In genomic region chr9:54642556-54642955, GRCm38 (mm10) we compare ENCODE assay signal across 15 mouse cellular contexts. TPM values are rescaled to one million over a fixed set of nuclear protein-coding genes. Genes with fewer than 3 reads are reported as not detected.
DNase-seq lines count a peak whose midpoint lies in the region; ATAC-seq and TF ChIP-seq lines count a peak whose summit lies in the region.
"Had no signal": no experiment of that assay in that cellular context is flagged by ENCODE, and none has a peak within 500 bp of the region (broad histone marks: within the 10 kb centered on the region; RNA-seq: fewer than 3 reads in every experiment).

No protein-coding gene starts in this region.

- 70% methylated on average over 4 of the region's 4 CpGs for WGBS in heart, embryonic 12.5 days
- 91% methylated on average over 4 of the region's 4 CpGs for WGBS in forebrain, embryonic 16.5 days

- H3K9me3 ChIP-seq in MEL (replicated peaks; ENCODE audit: insufficient read depth, low read length) = no peaks in the 10 kb centered on the region
- no peaks in the 10 kb centered on the region for H3K9me3 ChIP-seq in heart, embryonic 12.5 days (replicated peaks)
- H3K9me3 ChIP-seq in forebrain, embryonic 16.5 days (ENCODE audit: control insufficient read depth, low read length) = no peaks in the 10 kb centered on the region
- H3K9me3 ChIP-seq: hindbrain, embryonic 13.5 days; limb, embryonic 12.5 days; neural tube, embryonic 12.5 days had no signal

- TF ChIP-seq RAD21 in MEL (IDR thresholded peaks at IDR 0.05; ENCODE audit: low read depth, low read length) = no peak

- H3K4me3 ChIP-seq in C2C12 (ENCODE audit: insufficient read depth, poor library complexity, severe bottlenecking) (no peak overlapping the region), MEL (ENCODE audit: control insufficient read depth in 1 of 2, insufficient read depth in 1 of 2, low read depth in 2 of 2, low read length in 2 of 2) (peak overlapping the region; percentile 31 to 43)
- H3K4me3 ChIP-seq in heart, embryonic 12.5 days = no peak overlapping the region
- H3K4me3 ChIP-seq in forebrain, embryonic 16.5 days (replicated peaks; ENCODE audit: low read length) = no peak overlapping the region
- H3K4me3 ChIP-seq: hindbrain, embryonic 13.5 days; limb, embryonic 12.5 days; neural tube, embryonic 12.5 days had no signal

- no peak overlapping the region for H3K4me2 ChIP-seq in heart, embryonic 12.5 days
- H3K4me2 ChIP-seq in forebrain, embryonic 16.5 days (ENCODE audit: low read length) = no peak overlapping the region
- H3K4me2 ChIP-seq: hindbrain, embryonic 13.5 days; limb, embryonic 12.5 days; neural tube, embryonic 12.5 days had no signal

- H3K36me3 ChIP-seq in C2C12 (ENCODE audit: control insufficient read depth, insufficient read depth) = no peaks in the 10 kb centered on the region
- H3K36me3 ChIP-seq in MEL (ENCODE audit: control insufficient read depth in 1 of 2, insufficient read depth in 2 of 2, low read length in 2 of 2) = peaks cover 0 to 16% of the 10 kb centered on the region in 2 experiments; a peak in 2 of 4 replicates
- no peaks in the 10 kb centered on the region for H3K36me3 ChIP-seq in heart, embryonic 12.5 days
- no peaks in the 10 kb centered on the region for H3K36me3 ChIP-seq in forebrain, embryonic 16.5 days (ENCODE audit: control insufficient read depth, insufficient read depth)
- H3K36me3 ChIP-seq: hindbrain, embryonic 13.5 days; limb, embryonic 12.5 days; neural tube, embryonic 12.5 days had no signal

- H3K27me3 ChIP-seq in C2C12 (ENCODE audit: control insufficient read depth, insufficient read depth, insufficient read length) = no peaks in the 10 kb centered on the region
- H3K27me3 ChIP-seq in MEL (ENCODE audit: control insufficient read depth in 1 of 2, insufficient read depth in 2 of 2, low read length in 2 of 2) = no peaks in the 10 kb centered on the region
- H3K27me3 ChIP-seq in heart, embryonic 12.5 days (replicated peaks) = 0 out of 2 replicates have a peak, but pooled peaks cover 3% of the 10 kb centered on the region
- no peaks in the 10 kb centered on the region for H3K27me3 ChIP-seq in forebrain, embryonic 16.5 days (replicated peaks; ENCODE audit: control insufficient read depth, insufficient read depth, low read length)
- H3K27me3 ChIP-seq: hindbrain, embryonic 13.5 days; limb, embryonic 12.5 days; neural tube, embryonic 12.5 days had no signal

- peaks cover 34% of the 10 kb centered on the region for H3K79me3 ChIP-seq in C2C12 (ENCODE audit: low read depth)

- DNase-seq in MEL (ENCODE audit: low read depth, low spot score) = peak; percentile 87
- DNase-seq in thymus, postnatal 0 days (ENCODE audit: low spot score) = peak; percentile 29
- DNase-seq in kidney, postnatal 14 days = no peak
- DNase-seq: cerebellum, adult 9-11 months; forebrain, postnatal 0 days; gastrocnemius, postnatal 14 days; kidney, adult 2 months; liver, postnatal 0 days had no signal

- TF ChIP-seq POLR2A in MEL (IDR thresholded peaks at IDR 0.05; ENCODE audit: control insufficient read depth in 1 of 2, insufficient read depth in 1 of 2, low read depth in 1 of 2, low read length in 2 of 2, poor library complexity in 1 of 2) = peak in 1 of 2 experiments; percentile 40; a peak in 1 of 4 replicates

- TF ChIP-seq CTCF in C2C12 (IDR thresholded peaks at IDR 0.05; ENCODE audit: control insufficient read depth, insufficient read depth, insufficient read length) (no peak), MEL (IDR thresholded peaks at IDR 0.05 in 2 of 3, conservative IDR thresholded peaks at IDR 0.05 in 1 of 3; ENCODE audit: control insufficient read depth in 1 of 3, insufficient read depth in 1 of 3, low read depth in 2 of 3, low read length in 3 of 3, poor library complexity in 1 of 3, severe bottlenecking in 1 of 3) (no peak)

- no peak overlapping the region for H3ac ChIP-seq in C2C12 (ENCODE audit: control insufficient read depth, insufficient read length, low read depth)

- H3K4me1 ChIP-seq in MEL (ENCODE audit: control insufficient read depth in 1 of 2, insufficient read depth in 2 of 2, low read length in 2 of 2) = peaks cover 7 to 13% of the 10 kb centered on the region in 2 experiments
- H3K4me1 ChIP-seq in heart, embryonic 12.5 days (replicated peaks) = 0 out of 2 replicates have a peak, but pooled peaks cover 4% of the 10 kb centered on the region
- no peaks in the 10 kb centered on the region for H3K4me1 ChIP-seq in forebrain, embryonic 16.5 days (replicated peaks; ENCODE audit: control insufficient read depth, insufficient read depth, low read length)
- H3K4me1 ChIP-seq: limb, embryonic 12.5 days; neural tube, embryonic 12.5 days had no signal

- peak overlapping the region; percentile 54 for H3K27ac ChIP-seq in MEL (ENCODE audit: control insufficient read depth, low read depth, low read length)
- no peak overlapping the region for H3K27ac ChIP-seq in heart, embryonic 12.5 days (ENCODE audit: poor library complexity, severe bottlenecking)
- no peak overlapping the region for H3K27ac ChIP-seq in forebrain, embryonic 16.5 days (ENCODE audit: low read length)
- H3K27ac ChIP-seq: hindbrain, embryonic 13.5 days; limb, embryonic 12.5 days; neural tube, embryonic 12.5 days had no signal

- peak; percentile 54 for ATAC-seq in megakaryocyte progenitor cell, adult 5-6 weeks (replicated peaks; ENCODE audit: poor library complexity)
- ATAC-seq in heart, embryonic 12.5 days (ENCODE audit: insufficient number of reproducible peaks, low FRiP score) = no peak
- ATAC-seq in forebrain, embryonic 16.5 days = no peak
- ATAC-seq: forebrain, postnatal 0 days; liver, postnatal 0 days had no signal

- TF ChIP-seq EP300 in MEL (IDR thresholded peaks at IDR 0.05; ENCODE audit: low read depth in 1 of 2, low read length in 2 of 2) = peak; percentile 41 to 60; a peak in 3 of 4 replicates

- peak overlapping the region; percentile 1; the same call in 1 of the 2 replicates for H3K9ac ChIP-seq in MEL (ENCODE audit: control insufficient read depth, low read depth, low read length, poor library complexity, severe bottlenecking)
- H3K9ac ChIP-seq in heart, embryonic 12.5 days = no peak overlapping the region
- H3K9ac ChIP-seq in forebrain, embryonic 16.5 days (replicated peaks; ENCODE audit: low read depth, low read length) = no peak overlapping the region
- H3K9ac ChIP-seq: forebrain, postnatal 0 days; hindbrain, embryonic 13.5 days; limb, embryonic 12.5 days; liver, postnatal 0 days; neural tube, embryonic 12.5 days had no signal

- H3K79me2 ChIP-seq in C2C12 (ENCODE audit: control insufficient read depth, insufficient read depth) (peaks cover 49% of the 10 kb centered on the region), MEL (ENCODE audit: control insufficient read depth, insufficient read depth, low read length, poor library complexity) (no peaks in the 10 kb centered on the region)

TF ChIP-seq in C2C12, 6 proteins besides CTCF, POLR2A, EP300 and RAD21:
- TF ChIP-seq FOSL1 (IDR thresholded peaks at IDR 0.05; ENCODE audit: insufficient read depth, low read length, poor library complexity, severe bottlenecking) (peak; percentile 50), MYOG (IDR thresholded peaks at IDR 0.05; ENCODE audit: control insufficient read depth, extremely low read depth, insufficient read length) (no peak)

TF ChIP-seq in MEL, 35 proteins besides CTCF, POLR2A, EP300 and RAD21 (continues in another document):
- TF ChIP-seq MAZ (IDR thresholded peaks at IDR 0.05; ENCODE audit: low read depth, low read length) (no peak), ZC3H11A (IDR thresholded peaks at IDR 0.05; ENCODE audit: low read depth, low read length) (no peak), NELFE (IDR thresholded peaks at IDR 0.05; ENCODE audit: low read depth, low read length) (peak; percentile 55), SIN3A (IDR thresholded peaks at IDR 0.05; ENCODE audit: low read length) (peak; percentile 21; the same call in 1 of the 2 replicates), TCF12 (IDR thresholded peaks at IDR 0.05; ENCODE audit: low read depth, low read length) (0 out of 2 replicates have a peak, but pooled peaks have one; percentile 31), ETS1 (IDR thresholded peaks at IDR 0.05; ENCODE audit: low read depth, low read length) (0 out of 2 replicates have a peak, but pooled peaks have one; percentile 14), POLR2AphosphoS2 (IDR thresholded peaks at IDR 0.05; ENCODE audit: low read length) (no peak)

RNA-seq across cellular contexts. Expression of gene Acsbg1, which starts 19.1 kb away (rescaled TPM):
- polyA plus RNA-seq in C2C12 (2012; fragmentation: generic; extraction: Trizol) = 36.6 TPM
- 8.3 and 11.9 TPM in 2 replicates for total RNA-seq in MEL (2012; rRNA removed)
- 1 to 10 TPM in 1 of 2 experiments, not detected in 1; 8.8 TPM for polyA plus RNA-seq in MEL (2012; ENCODE audit: insufficient read depth in 1 of 2, insufficient read length in 2 of 2, low read depth in 1 of 2, low replicate concordance in 2 of 2, missing spikeins in 1 of 2)
- total RNA-seq in megakaryocyte progenitor cell, adult 5-6 weeks (2015) = not detected in 2 replicates
- total RNA-seq in megakaryocyte progenitor cell, adult 5-6 weeks (2017) = 0.20 and 2.9 TPM in 2 replicates
- polyA plus RNA-seq in thymus, postnatal 0 days (2015; fragmentation: Nextera tagmentation; extraction: Ambion mirVana) = 1.6 and 1.7 TPM in 2 replicates
- 0.20 TPM in 1 of 2 replicates, not detected in the other for polyA plus RNA-seq in heart, embryonic 12.5 days (2016; fragmentation: Nextera tagmentation; extraction: Ambion mirVana)
- 19.5 and 22.6 TPM in 2 replicates for polyA plus RNA-seq in forebrain, embryonic 16.5 days (2015; fragmentation: Nextera tagmentation; extraction: Ambion mirVana)

RNA-seq across cellular contexts. Expression of gene Dnaja4, which starts 56.1 kb away (rescaled TPM):
- polyA plus RNA-seq in C2C12 (2012; fragmentation: generic; extraction: Trizol) (7.1 TPM), MEL (2012; ENCODE audit: insufficient read depth in 1 of 2, insufficient read length in 2 of 2, low read depth in 1 of 2, low replicate concordance in 2 of 2, missing spikeins in 1 of 2) (10 to 100 TPM in 1 of 2 experiments, not detected in 1; 13.0 TPM)
- total RNA-seq in MEL (2012; rRNA removed) = 7.5 and 10.9 TPM in 2 replicates
- total RNA-seq in megakaryocyte progenitor cell, adult 5-6 weeks (2015) = 0.51 and 1.4 TPM in 2 replicates
- 1.3 and 1.8 TPM in 2 replicates for total RNA-seq in megakaryocyte progenitor cell, adult 5-6 weeks (2017)
- 2.9 and 3.1 TPM in 2 replicates for polyA plus RNA-seq in thymus, postnatal 0 days (2015; fragmentation: Nextera tagmentation; extraction: Ambion mirVana)
- 29.0 and 31.1 TPM in 2 replicates for polyA plus RNA-seq in heart, embryonic 12.5 days (2016; fragmentation: Nextera tagmentation; extraction: Ambion mirVana)
- 6.5 and 6.9 TPM in 2 replicates for polyA plus RNA-seq in forebrain, embryonic 16.5 days (2015; fragmentation: Nextera tagmentation; extraction: Ambion mirVana)

RNA-seq across cellular contexts. Expression of gene Idh3a, which starts 56.4 kb away (rescaled TPM):
- polyA plus RNA-seq in C2C12 (2012; fragmentation: generic; extraction: Trizol) = 84.4 TPM
- 160 and 170 TPM in 2 replicates for total RNA-seq in MEL (2012; rRNA removed)
- polyA plus RNA-seq in MEL (2012; ENCODE audit: insufficient read depth in 1 of 2, insufficient read length in 2 of 2, low read depth in 1 of 2, low replicate concordance in 2 of 2, missing spikeins in 1 of 2) = 100 to 1,000 TPM; 205 to 282 TPM
- total RNA-seq in megakaryocyte progenitor cell, adult 5-6 weeks (2015) = 126 and 142 TPM in 2 replicates
- total RNA-seq in megakaryocyte progenitor cell, adult 5-6 weeks (2017) = 74.5 and 85.5 TPM in 2 replicates
- 145 and 149 TPM in 2 replicates for polyA plus RNA-seq in thymus, postnatal 0 days (2015; fragmentation: Nextera tagmentation; extraction: Ambion mirVana)
- polyA plus RNA-seq in heart, embryonic 12.5 days (2016; fragmentation: Nextera tagmentation; extraction: Ambion mirVana) = 457 and 462 TPM in 2 replicates
- 151 and 163 TPM in 2 replicates for polyA plus RNA-seq in forebrain, embryonic 16.5 days (2015; fragmentation: Nextera tagmentation; extraction: Ambion mirVana)

Comparison
In these comparisons a context has a peak if more than half of its experiments do, and no peak if none do; other contexts are left out.
1. H3K4me3 ChIP-seq: peak in MEL (2 of 2); none in C2C12 (single experiment), heart, embryonic 12.5 days (single experiment) and forebrain, embryonic 16.5 days (single experiment).